Mouse (Mus musculus) mouse trophoblast stem cell (cell line): ENCODE results near the gene Rims4.

ENCODE experiments used
- in situ Hi-C, 2 experiments: fragments of 300-500 bp; cut with MseI, MboI; formaldehyde crosslinking; loops; 2 replicates in 1 of 2; 3 replicates in 1 of 2; pipeline ENCODE4 v1.15.1; 2025

Gene Rims4

GRCm38 (mm10) chr2:163909604-163910003, 8.9 kb downstream of the Rims4 start:
- in situ Hi-C loops, result no loop called here

- in situ Hi-C loops, result no loop called here
Observed at GRCm38 (mm10) chr2:163907131-163907530, 11.4 kb downstream of the Rims4 start.

- in situ Hi-C loops, result no loop called here
Observed at GRCm38 (mm10) chr2:163904323-163904722, 14.2 kb downstream of the Rims4 start.

GRCm38 (mm10) chr2:163903461-163903860, 15.0 kb downstream of the Rims4 start:
- in situ Hi-C loops, result no loop called here

GRCm38 (mm10) chr2:163902448-163902847, 16.0 kb downstream of the Rims4 start:
- in situ Hi-C loops, result no loop called here

GRCm38 (mm10) chr2:163901043-163901442, 17.4 kb downstream of the Rims4 start:
- in situ Hi-C loops, result no loop called here

- in situ Hi-C loops, result no loop called here
Observed at GRCm38 (mm10) chr2:163899910-163900411, 18.5 kb downstream of the Rims4 start.

GRCm38 (mm10) chr2:163897988-163898535, 20.4 kb downstream of the Rims4 start:
- in situ Hi-C loops, result no loop called here

GRCm38 (mm10) chr2:163897026-163897425, 21.5 kb downstream of the Rims4 start:
- in situ Hi-C loops, result no loop called here

- in situ Hi-C loops, result no loop called here
Observed at GRCm38 (mm10) chr2:163895156-163895555, 23.3 kb downstream of the Rims4 start.

GRCm38 (mm10) chr2:163893446-163894370, 24.8 kb downstream of the Rims4 start:
- in situ Hi-C loops, result no loop called here

- in situ Hi-C loops, result no loop called here
Observed at GRCm38 (mm10) chr2:163891271-163891670, 27.2 kb downstream of the Rims4 start.

GRCm38 (mm10) chr2:163890586-163890985, 27.9 kb downstream of the Rims4 start:
- in situ Hi-C loops, result no loop called here

- in situ Hi-C loops, result no loop called here
Observed at GRCm38 (mm10) chr2:163889411-163889810, 29.1 kb downstream of the Rims4 start.

- in situ Hi-C loops, result no loop called here
Observed at GRCm38 (mm10) chr2:163882859-163883652, 35.4 kb downstream of the Rims4 start.

GRCm38 (mm10) chr2:163880891-163881290, 37.6 kb downstream of the Rims4 start:
- in situ Hi-C loops, result no loop called here

GRCm38 (mm10) chr2:163876830-163877498, 41.5 kb downstream of the Rims4 start:
- in situ Hi-C loops, result no loop called here

GRCm38 (mm10) chr2:163875484-163875883, 43.0 kb downstream of the Rims4 start:
- in situ Hi-C loops, result no loop called here

GRCm38 (mm10) chr2:163874877-163875276, 43.6 kb downstream of the Rims4 start:
- in situ Hi-C loops, result no loop called here

GRCm38 (mm10) chr2:163871906-163872305, 46.6 kb downstream of the Rims4 start:
- in situ Hi-C loops, result no loop called here

GRCm38 (mm10) chr2:163871266-163871665, 47.2 kb downstream of the Rims4 start:
- in situ Hi-C loops, result no loop called here
